Mouse (Mus musculus): ENCODE data around the gene Stard13.

The Stard13 gene

GRCm38 (mm10) chr5:151106841-151107240, 126.8 kb downstream of the Stard13 start:
- DNase-seq (ENCODE audit: low spot score in 2 of 2), result no peak

GRCm38 (mm10) chr5:151105054-151105971, 128.3 kb downstream of the Stard13 start:
- DNase-seq (ENCODE audit: low spot score in 2 of 2), result no peak

DNA sequence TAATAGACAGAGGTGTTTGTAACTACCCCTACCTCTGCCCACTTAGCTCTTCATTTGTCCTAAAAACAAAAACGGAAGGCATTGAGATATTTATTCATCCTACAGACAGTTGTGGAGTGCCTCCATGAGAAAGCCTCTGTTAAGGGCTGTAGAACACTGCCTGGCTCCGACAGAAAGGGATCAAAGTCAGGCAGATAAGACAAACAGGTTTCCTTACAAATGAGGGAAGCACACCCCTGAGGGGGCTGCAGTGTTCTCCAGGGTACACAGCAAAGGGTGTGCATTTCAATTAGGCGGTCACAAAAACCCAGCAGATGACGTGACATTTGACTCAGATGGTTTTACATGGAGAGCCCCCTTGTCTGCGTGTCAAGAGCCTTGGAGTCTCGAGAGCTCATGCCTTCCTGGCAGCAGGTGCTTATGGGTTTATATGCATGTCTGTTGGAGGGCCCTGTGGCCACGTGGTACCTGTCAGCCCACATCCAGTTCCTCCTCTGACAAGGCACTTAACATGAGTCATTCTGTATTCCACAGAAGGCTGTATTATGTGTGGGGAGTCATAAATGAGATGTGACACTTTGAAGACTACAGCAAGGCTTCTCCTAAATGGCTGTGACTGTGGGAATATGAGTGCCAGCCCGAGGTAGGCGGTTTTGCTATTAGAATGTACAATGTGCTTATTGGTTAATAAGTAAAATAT, 129.1 kb downstream of the Stard13 start:
- peak in 1 of 2 experiments; percentile 42 for DNase-seq (ENCODE audit: low spot score in 2 of 2)

DNA sequence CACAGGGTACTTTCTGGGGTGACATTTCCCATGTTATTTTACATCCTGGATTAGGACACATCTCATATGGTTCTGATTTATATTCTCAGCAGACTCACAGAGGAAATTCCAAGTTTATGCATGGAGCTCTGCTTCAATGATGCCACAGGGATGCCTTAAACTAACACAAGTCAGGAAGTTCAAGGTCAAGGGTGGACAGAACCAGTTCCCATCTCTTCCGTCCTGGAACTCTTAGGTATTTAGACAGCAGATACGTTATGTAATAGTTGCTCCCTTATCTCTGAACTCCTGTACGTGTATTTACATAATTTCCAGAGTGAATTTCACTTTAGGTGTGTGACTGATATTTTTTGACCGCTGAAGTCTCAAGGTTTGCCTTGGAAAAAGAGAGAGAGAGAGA, 130.4 kb downstream of the Stard13 start:
- DNase-seq (ENCODE audit: low spot score in 2 of 2), result no peak

GRCm38 (mm10) chr5:151102262-151102661, 131.4 kb downstream of the Stard13 start:
- no peak for DNase-seq (ENCODE audit: low spot score in 2 of 2)

DNA sequence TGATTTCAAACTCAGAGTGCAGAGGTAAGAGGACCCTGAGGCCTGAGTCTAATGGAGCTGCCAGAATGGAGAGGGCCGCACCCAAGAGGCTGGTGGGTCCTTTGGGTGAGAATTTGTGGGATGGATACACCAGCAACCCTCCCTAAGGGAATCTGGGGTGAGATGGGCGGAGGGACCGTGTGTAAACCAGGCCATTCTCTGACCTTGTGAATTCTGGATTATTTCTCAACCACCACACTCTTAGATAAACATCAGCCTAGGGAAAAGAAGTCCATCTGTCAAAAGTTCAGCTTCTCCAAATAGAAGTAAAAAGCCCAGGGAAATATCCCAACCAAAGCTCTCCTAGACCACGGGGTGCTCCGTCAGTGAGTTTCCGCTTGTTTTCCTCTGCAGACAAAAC, 137.6 kb downstream of the Stard13 start:
- DNase-seq (ENCODE audit: low spot score in 2 of 2), result no peak

DNA sequence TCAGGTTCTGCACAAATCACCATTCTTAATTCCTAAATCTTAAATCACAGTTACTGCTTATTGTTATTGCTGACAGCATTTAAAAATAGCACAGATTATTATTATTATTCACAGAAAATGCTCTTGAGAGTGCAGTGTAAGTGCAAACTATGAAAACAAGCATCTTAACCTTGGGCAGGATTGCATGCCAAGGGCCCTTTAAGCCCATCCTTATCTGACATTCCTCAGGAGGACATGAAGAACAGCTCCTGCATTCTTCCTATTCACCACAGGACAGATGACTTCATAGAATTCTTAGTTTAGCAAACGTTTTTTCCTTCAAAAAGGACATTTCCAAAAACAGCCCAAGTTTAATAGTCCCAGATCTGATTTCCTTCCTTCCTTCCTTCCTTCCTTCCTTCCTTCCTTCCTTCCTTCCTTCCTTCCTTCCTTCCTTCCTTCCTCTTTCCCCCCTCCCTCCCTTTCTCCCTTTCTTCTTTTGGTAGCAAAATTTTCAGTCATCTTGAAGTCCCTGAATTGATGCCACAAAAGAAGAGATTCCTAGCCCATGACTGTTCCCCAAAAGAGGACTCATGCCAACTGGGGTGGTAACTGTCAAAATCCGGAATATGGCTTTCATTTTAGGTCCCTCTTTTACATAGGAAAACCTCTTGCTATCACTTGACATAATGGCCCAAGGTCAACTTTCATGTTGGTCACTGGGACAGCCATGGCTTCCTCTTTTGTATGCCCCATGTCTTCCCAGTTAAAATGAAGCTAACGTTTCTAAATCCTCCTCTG, 140.6 kb downstream of the Stard13 start:
- DNase-seq (ENCODE audit: low spot score in 2 of 2), result no peak

- no peak for DNase-seq (ENCODE audit: low spot score in 2 of 2)
Measured at GRCm38 (mm10) chr5:151090996-151091395, 142.6 kb downstream of the Stard13 start.

DNA sequence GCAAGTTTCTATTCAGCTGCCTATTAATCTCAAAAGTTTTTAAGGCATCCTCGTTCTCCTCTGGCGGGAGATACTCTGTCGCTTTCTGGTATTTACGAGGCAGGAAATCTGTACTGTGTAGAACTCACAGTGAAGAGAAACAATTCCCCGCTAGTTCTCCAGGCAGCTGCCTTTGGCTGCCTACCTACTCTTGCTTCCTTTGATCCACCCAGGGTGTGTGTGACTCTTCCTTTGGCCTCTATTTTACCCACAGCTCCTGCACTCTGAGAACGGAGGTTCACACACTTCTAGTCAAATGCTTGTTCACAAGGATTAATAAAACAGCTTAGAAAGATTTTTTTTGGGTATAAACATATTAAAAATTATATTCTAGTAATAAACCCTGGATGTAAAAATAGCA, 144.4 kb downstream of the Stard13 start:
- no peak for DNase-seq (ENCODE audit: low spot score in 2 of 2)

DNA sequence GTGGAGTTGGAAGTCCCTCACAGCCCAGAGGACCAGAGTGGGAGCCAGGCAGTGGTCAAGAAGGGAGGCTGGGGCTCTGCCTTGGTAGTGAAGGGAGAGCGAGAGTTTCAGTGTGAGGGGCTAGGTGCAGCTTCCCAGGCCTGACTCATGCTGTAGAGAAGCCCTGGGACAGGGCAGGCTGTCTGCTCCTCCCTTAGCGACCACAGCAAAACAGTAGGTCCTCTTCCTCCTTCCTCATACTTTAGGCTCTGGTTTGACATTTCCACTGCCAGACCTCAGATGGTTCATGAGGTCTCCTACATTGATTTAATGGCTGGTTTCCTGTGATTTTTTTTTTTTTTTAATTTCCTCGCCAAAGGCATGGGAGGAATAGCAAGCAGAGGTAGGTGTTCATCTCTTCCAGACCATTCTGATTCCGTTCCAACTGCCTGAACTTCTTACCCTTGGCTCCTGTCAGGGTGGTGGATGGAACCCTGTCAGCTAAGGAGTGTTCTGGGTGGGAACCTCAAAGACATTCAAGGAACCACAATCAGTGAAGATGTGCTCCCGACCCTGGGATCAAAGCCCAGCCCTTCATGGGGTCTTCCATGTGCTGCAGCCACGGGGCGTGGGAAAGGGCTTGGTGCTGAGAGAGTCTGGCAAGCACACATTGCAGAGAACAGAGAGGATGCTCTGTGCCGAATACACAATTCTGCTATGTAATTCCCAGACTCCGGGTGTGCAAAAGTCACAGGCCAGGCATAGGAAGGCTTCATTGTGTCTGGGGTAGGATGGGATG, 147.0 kb downstream of the Stard13 start:
- no peak for DNase-seq (ENCODE audit: low spot score in 2 of 2)

DNA sequence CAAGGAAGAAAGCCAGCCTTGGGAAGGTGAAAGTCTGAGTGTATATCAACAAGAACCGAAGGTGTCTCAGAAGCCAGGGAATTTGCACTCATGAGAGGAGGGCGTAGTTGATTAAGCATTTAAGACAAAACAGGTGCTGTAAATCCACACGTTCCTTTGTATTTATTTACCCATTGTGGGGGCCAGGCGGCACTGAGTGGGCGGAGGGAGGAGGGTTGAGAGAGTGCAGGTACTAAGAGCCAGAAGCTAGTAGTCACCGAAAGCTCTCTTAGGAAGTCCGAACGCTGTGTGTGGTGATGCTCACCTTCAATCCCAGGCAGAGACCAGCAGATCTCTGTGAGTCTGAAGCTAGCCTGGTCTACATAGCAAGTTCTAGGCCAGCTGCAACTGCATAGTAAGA, 147.9 kb downstream of the Stard13 start:
- no peak for DNase-seq (ENCODE audit: low spot score in 2 of 2)

- DNase-seq (ENCODE audit: low spot score in 2 of 2), result no peak
Measured at GRCm38 (mm10) chr5:151080276-151080675, 153.4 kb downstream of the Stard13 start.

DNA sequence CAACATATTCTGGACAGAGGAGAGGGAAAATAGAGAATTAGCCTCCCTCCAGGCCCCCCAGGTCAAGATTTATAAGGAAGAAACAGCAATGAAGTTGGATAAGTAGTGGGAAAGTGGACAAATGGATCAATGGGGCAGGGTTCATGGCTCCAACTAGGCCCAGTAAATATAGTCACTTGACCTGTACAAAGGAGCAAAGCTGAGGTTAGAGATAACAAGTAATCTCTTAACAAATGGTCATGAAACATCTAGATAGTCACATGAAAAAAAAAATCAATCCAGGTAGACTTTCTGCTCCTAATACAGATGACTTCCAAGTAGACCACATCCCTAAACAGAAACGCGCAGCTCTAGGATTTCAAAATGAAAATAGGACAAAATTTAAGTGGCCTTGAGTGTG, 155.7 kb downstream of the Stard13 start:
- DNase-seq (ENCODE audit: low spot score in 2 of 2), result no peak

- DNase-seq (ENCODE audit: low spot score in 2 of 2), result no peak
Measured at GRCm38 (mm10) chr5:151076917-151077316, 156.7 kb downstream of the Stard13 start.

- no peak for DNase-seq (ENCODE audit: low spot score in 2 of 2)
Measured at GRCm38 (mm10) chr5:151074282-151074681, 159.4 kb downstream of the Stard13 start.

DNA sequence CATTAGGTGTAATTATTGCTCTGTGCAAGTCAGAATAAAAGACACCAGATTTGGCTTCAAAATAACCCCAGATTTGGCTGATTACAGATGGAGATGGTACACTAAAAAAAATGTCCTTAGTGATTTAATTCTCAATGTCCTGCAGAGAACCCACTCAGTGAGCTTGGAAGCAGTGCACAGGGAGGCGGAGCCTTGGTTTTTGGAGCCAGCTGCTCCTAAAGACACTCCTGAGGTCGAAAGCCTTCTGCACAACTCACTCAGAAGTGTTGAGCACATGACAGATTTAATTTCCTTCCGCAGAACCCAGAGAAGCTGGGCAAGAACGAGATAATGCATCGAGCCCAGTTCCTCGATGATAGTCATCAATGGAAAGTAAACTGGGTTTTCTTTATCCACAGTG, 162.2 kb downstream of the Stard13 start:
- no peak for DNase-seq (ENCODE audit: low spot score in 2 of 2)

GRCm38 (mm10) chr5:151070896-151071295, 162.7 kb downstream of the Stard13 start:
- DNase-seq (ENCODE audit: low spot score in 2 of 2), result no peak

DNA sequence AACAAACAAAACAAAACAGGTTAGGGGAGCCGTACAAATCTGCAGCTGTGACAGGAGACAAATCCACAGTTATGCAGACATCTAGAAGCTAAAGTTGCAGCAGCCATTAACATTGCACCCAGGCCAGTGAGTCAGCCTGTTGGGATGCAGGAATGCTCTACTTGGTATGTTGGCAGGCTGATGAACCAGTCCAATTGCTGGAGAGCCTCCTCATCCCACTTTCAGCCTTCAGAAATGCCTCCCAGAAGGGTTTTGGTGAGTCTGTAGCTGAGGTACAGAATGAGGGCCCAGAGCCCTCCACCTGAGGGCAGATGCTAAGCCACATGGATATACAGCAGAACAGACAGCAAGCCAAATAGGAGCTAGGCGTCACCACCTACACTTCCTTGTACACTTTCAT, 164.1 kb downstream of the Stard13 start:
- DNase-seq (ENCODE audit: low spot score in 2 of 2), result peak in 1 of 2 experiments; percentile 22

- DNase-seq (ENCODE audit: low spot score in 2 of 2), result no peak
Measured at GRCm38 (mm10) chr5:151066016-151066415, 167.6 kb downstream of the Stard13 start.

GRCm38 (mm10) chr5:151065228-151065627, 168.4 kb downstream of the Stard13 start:
- DNase-seq (ENCODE audit: low spot score in 2 of 2), result no peak

DNA sequence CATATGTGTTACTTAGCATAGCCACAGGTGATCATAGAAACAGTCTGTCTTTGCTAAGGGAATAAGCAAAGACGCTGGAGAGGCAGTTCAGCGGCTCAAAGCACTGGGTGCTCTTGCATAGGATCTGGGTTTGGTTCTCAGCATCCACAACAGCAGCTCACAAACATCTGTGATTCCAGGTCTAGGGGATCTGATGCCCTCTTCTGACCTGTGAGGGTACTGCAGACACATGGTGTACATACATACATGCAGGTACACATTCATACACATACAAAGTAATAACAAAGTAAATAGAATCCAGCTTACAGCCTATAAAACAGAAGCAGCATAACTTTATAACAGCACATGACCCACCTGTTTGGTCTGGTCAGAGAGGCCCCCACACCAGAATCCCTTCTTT, 171.7 kb downstream of the Stard13 start:
- no peak for DNase-seq (ENCODE audit: low spot score in 2 of 2)

Measured in left cerebral cortex, adult 9 months (tissue).